Mouse (Mus musculus) large intestine, adult 2 months (tissue): ENCODE measurements around the gene Rem2. TPM values are rescaled to one million over a fixed set of nuclear protein-coding genes. Genes with fewer than 3 reads are reported as not detected.
A peak's percentile ranks its signal among the peaks of the same experiment; 100 is the strongest.

Source experiments
- DNase-seq: peaks from one replicate; pipeline ENCODE4 v3.0.0-alpha.2; 2012; ENCODE audit warnings: low read depth, low spot score
- WGBS: fragments of 180-500 bp; shearing (Covaris S2); methylation state at CpG from one replicate; pipeline ENCODE4 v1.1.7; 2018; 5-methylcytosine and 5-hydroxymethylcytosine counted together
- polyA plus RNA-seq: library from polyadenylated mRNA; depleted of rRNA; stranded (reverse); fragments of >200 nt; gene quantifications from 2 replicates; pipeline ENCODE4 v1.2.3, GENCODE M21; 2012

Gene Rem2
- polyA plus RNA-seq, 1 experiment, result 0.07 TPM

DNA sequence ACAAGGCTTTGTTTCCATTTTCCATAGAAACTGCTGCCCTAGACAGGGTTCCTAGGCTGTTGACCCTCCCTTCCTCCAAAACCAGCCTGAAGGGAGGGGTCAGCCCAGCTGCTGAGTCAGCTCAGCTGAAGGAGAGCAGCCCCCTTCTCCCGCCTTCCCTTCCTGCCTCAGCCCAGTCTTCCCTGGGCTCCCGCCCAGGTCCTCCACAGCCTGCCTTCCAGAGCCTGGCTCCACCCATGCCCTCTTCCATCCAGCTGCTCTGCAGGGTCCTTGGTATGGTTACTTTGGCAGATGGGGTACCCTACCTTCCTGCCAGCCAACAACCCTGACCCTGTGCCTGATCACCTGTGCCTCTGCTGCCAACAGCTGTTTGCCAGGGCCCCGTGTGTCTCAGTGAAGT lies 32.7 kb upstream of the Rem2 start:
- WGBS, result 33% methylated on average over 3 of the region's 3 CpGs
- no peak for DNase-seq

DNA sequence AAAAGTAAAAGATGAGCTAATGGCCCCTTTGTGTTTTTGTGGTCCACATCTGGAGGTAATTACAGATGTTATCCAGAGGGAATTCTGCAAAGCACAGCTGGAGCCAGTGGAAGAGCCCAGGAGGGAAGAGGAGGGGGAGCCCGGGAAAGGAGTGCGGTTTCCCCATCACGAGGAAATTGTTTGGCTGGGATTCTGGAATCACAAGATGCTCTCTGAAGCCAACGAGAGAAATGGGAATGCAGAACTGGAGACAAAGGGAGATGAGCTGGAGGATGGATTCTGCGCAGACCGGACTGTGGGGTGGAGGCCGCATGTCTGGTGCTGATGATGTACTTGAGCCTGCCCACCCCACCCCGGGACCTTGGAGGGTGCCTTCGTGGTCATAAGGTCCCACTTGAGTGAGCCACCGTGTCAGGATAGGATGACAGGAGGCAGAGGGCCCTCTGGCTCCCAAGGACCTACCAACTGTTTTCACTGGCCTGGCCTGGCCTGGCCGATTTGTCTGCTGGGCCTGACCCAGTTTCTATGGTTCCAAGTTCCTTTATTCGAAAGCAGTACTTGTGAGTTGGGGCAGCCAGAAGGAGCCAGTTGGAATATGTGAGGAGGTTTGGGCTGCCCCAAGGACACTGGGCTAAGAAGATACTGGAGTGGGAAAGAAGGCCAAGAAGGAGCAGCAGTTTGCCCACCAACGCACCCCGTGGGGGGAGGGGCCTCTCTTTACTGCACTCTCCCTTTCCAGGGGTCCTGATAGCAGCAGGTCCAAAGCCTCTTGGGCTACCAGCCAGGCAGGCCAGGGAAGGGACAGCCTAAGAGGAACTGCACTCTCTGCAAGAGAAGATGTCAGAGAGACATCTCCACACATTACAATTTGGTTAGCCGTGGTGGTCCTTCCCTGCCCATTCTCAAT lies 31.9 kb upstream of the Rem2 start:
- DNase-seq, result no peak
- WGBS, result 60% methylated on average over 15 of the region's 15 CpGs

DNA sequence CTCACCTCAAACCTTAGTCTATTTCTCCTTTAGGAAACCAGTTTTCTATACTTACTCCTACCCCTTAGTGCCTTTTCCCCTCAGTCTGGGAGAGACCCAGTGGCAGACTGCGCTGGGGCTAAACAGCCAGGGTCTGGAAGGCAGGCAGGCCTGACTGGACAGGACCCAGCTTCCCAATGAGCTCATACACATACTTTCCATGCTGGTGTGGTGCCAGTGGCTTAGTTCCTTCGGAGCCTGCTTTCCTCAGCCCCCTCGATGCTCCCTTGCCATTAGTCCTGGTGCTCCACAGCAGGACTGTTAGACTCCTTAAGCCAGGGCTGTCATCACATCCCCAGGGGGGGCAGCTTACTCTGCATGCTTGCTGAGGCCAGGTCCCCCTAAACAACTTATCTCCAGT lies 30.4 kb upstream of the Rem2 start:
- no peak for DNase-seq
- 53% methylated on average over 3 of the region's 3 CpGs for WGBS

DNA sequence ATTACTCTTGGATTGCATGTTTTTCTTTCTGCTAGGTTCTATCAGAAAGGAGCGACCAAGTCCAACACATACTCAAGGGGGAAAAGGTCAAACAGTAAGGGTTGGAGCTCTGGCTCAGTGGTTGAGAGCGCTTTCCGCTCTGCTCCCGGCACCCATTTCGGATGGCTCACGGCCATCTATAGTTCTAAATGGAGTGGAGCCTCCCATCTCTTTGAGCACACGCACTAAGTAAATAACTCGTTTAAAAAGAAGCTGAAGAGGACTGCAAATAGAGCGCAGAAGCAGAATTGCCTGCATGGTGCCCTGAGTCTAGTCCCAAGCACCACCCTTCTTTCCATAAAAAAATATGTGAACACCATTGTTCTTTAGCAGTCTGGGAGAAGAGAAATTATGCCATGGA lies 22.3 kb upstream of the Rem2 start:
- WGBS, result 38% methylated on average over 9 of the region's 9 CpGs
- no peak for DNase-seq

DNA sequence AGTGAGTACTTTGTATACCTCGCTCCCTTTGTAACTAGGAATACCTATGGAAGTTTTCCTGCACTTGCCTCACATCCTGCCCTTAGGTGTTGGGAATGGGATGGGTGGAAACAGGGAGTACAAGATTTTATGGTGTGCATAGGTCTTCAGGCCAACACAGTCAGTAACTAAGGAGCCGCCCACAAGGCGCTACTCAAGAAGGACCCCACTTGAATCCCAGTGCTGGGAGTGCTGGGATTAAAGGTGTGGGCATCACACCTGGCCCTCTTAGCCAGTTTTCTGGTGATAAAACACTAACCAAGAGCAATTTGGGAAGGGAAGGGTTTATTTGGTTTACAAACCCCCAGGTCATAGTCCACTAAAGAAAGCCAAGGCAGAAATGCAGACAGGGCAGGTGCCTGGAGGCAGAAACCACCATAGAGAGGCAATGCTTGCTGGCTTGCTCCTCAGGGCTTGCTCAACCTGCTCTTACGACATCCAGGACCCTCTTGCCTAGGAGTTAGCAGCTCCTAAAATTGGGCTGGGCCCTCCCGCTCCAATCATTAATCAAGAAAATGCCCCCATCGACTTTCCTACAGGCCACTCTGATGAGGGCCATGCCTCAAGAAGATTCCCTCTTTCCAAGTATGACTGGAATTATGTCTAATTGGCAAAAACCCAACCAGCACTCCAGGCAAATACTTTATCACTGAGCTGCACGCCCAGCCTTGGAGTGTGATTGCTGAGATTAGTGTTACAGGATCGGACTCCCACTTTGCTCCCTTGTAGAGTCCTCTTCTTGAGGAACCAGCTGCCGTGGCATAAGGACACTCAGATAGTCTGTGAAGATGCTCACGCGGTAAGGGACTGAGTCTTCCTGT lies 21.0 kb upstream of the Rem2 start:
- 26% methylated on average over 11 of the region's 11 CpGs for WGBS
- no peak for DNase-seq

DNA sequence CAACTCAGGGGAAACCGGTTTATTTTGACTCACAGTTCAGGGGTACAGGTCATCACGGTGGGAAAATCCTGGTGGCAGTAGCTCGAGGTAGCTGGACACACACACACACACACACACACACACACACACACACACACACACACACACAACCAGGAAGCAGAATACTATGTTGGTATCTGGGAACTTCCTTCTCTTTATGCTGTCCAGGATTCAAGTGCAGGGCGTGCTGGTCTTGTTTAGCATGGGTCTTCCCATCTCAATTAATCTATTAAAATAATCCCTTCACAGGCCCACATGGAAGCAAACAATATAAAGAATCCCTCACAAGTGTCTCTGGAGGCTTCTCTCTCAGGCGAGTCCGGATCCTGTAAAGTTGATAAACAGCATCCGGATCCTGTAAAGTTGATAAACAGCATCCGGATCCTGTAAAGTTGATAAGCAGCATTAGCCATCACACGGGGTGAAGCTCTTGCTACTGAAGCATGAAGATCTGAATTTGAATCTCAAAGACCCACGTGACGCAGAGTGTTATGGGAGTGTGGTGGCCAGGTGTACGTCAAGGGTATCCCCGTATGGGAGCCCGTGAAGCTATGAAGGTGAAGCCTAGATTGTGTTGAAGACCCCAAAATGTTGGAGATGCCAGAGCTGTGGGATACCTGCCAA lies 17.9 kb upstream of the Rem2 start:
- DNase-seq, result no peak
- WGBS, result 76% methylated on average over 14 of the region's 14 CpGs

DNA sequence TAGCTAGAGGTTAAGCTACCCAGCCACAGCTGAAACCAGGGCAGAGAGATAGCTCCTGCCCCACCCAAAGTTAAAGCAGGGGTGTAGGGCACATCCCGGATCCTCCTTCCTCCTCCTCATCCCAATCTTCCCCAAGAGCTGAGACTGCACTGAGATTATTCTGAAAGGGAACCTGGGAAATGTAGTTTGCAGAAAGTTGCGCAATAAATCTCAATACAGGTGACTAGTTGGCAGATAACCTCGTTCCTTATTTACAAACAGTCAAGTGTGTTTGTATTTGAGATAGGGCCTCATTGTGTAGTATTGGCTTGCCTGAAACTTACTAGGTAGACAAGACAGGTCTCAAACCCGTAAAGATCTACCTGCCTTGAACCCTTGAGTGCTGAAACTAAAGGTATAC lies 13.8 kb upstream of the Rem2 start:
- 30% methylated on average over 4 of the region's 4 CpGs for WGBS
- no peak for DNase-seq

DNA sequence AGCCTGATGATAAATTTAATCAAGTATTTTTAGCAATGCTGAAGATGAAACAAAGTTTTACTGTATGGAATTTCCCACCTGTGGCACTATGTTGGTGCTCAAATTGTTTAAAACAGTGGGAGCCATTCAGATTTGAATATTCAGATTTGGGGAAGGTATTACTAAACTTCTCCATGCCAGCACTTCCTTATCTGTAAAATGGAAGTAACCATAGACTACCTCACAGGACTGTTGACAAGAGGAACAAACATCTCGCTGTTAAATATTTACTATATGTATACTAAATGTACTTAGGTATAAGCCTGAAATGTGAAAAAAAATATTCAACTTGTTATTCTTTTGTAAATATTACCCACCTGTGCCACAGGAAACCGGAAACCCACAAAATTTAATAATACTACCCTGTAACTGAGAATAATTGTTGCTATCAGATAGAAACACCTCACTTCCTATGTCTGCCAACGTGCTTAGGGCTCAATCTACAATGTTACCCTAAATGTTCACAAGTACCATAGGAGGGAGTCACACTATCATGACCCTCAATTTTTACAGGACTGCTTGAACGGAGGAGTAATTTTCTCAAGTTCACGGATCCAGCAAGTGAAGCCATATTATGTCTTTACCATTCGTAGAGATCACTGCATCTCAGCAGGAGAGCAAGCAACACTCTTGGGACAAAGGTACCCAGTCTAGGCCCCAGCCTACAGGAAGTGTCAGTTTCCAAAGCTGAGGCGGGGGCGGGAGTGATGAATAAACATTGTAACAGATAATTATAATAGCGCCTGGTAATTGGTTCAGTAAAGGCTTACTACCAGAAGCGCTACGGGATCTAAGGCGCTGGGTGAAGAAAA lies 12.6 kb upstream of the Rem2 start:
- WGBS, result 8% methylated on average over 12 of the region's 12 CpGs
- DNase-seq, result no peak

DNA sequence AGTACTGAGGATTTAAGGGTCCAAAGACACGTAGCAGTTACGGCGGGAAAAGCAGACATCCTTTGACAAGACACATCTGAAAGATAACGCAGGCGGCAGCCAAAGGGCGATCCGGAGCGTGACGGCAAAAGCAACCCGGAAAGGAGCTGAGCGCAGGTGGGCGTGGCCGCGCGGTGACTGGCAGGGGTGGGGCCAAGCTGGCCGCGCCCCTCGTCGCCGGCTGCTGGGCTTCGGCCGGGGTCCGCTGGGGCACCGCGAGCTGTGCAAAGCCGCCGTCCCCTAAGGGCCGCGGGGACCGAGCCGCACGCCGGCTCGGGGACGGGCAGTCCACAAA lies 12.0 kb upstream of the Rem2 start, which contains the start of gene Lrp10:
TSS of gene Lrp10 (plus strand) at position 179 of the 334 bp plus-strand sequence.
- peak; percentile 57 for DNase-seq
- under 1% methylated on average over 35 of the region's 35 CpGs for WGBS

DNA sequence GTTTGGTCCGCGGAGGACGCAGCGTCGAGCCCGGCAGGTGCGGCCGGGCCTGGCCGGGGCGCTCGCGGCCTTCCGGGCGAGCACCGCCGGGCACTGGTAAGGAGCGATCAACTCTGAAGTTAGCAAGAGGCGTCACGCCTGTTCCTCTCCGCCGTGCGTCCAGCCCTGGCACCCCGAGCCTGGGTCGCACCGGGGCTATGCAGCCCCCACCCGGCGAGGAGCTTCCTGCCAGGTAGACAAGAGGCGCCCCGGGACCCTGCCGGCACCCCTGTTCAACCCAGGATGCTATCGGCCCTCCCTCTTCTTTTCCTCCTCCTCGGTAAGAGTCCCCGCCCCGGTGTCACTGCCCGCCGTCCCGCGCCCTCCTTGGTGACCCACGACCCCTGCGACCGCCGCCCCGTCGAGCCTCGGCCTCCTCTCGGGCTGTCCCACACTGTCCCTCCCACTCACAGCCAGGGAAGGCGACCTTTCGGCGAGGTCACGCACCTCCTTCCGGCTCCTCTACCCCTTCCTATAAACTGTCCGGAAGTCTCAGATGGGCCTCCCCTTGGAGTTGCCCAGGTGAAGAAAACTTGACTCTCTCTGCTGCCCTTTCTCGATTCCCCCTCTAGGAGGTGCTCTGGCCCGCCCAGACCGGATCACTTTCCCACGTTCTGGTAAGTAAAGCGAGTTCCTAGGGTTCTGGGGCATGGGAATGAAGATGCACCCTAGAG lies 11.5 kb upstream of the Rem2 start:
- DNase-seq, result peak; percentile 63
- WGBS, result 1% methylated on average over 57 of the region's 57 CpGs

DNA sequence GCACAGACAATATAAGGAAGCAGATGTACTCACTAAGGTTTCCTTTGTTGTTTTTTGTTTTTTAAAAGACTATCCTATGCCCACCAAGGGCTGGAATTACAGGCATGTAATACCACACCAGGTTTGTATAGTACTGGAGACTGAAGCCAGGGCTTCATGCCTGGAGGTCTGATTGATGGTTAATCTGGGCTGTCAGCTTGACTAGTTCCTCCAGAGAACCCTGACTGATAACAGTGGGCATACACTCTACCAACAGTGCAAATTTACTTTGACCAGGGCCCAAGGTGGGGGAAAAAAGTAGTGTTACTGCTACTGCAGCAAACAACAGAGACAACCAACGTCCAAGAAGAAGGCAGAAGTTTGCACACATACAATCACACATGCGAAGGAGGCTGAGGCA lies 4.4 kb upstream of the Rem2 start:
- WGBS, result 87% methylated on average over 2 of the region's 2 CpGs

DNA sequence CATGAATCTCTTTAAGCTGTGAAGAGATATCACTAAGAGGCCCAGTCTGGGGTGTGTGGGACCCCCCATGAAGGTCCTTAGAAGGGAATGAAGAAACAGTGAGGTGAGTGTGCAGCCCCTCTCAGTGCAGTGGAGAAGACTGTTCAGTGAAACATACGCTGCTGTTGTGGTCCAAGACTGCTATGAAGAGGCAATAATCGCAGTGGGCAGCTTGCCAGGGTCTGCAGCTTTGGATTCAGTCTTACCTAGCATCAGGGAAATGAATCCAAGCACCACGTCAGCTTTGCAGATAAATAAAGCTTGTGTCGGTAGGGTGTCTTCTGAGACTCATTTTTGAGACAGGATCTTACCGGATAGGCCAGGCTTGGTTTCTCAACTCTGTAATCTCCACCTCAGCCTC lies 3.2 kb upstream of the Rem2 start:
- 32% methylated on average over 5 of the region's 5 CpGs for WGBS
- DNase-seq, result no peak

More for the DNA sequence above, 4.4 kb upstream of the Rem2 start:
- DNase-seq, result no peak

DNA sequence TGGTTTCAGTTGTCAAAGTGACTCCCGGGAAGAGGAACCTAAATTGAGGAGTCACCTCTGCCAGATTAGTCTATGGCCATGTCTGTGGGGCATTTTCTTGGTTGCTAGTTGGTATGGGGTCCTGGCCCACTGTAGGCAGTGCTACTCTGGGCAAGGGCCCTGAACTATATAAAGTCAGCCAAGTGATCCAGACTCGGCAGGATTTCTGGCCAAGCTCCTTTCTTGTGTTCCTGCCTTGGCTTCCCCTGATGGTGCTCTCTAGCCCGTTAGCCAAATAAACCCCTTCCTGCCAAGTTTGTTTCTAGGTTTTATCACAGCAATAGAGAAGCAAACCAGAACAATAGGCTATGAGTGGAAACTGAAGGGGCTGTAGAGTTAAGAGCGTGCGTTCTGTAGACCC lies 1.2 kb upstream of the Rem2 start:
- DNase-seq, result no peak
- 79% methylated on average over 5 of the region's 5 CpGs for WGBS

DNA sequence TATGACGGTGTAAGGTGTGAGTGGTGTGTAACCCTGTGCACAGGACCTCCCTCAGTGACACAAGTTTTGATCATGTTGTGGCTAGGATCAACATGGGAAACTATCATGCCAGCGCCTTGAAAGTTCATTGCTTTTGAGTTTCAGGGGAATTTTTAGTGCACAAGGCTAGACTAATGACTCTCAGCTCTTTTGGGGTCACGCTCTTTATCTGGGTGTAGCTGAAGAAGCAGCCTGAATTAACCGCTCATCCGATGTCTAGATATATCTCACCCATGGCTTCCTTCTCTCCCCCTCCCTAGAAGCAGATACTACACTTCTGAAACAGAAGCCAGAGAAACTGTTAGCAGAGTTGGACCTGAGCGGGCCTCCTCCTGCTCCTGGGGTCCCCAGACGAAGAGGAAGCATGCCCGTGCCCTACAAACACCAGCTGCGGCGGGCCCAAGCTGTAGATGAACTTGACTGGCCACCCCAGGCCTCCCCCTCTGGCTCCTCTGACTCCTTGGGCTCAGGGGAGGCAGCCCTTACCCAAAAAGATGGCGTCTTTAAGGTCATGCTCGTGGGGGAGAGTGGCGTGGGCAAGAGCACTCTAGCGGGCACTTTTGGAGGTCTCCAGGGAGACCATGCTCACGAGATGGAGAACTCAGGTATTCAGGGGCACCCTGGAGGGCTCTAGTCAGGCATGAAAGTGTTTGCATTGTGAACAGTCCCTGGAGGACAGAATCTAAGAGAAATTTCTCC lies 1.4 kb downstream of the Rem2 start:
- DNase-seq, result no peak
- WGBS, result 94% methylated on average over 15 of the region's 15 CpGs

DNA sequence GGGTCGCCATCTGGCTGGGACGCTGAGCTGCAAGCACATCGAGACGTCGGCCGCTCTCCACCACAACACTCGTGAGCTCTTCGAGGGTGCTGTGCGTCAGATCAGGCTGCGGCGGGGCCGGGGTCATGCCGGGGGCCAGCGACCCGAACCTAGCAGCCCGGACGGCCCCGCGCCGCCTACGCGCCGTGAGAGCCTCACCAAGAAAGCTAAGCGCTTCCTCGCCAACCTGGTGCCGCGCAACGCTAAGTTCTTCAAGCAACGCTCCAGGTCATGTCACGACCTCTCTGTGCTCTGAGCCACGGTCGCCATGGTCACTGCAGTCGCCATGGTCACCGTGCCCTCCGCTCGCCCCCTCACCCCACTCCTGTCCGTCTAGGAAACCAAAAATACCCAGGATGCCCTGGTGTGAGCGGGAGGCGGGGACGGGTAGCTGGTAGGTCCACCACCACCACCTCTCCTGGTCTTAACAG lies 3.6 kb downstream of the Rem2 start:
- 3% methylated on average over 40 of the region's 40 CpGs for WGBS
- DNase-seq, result no peak

DNA sequence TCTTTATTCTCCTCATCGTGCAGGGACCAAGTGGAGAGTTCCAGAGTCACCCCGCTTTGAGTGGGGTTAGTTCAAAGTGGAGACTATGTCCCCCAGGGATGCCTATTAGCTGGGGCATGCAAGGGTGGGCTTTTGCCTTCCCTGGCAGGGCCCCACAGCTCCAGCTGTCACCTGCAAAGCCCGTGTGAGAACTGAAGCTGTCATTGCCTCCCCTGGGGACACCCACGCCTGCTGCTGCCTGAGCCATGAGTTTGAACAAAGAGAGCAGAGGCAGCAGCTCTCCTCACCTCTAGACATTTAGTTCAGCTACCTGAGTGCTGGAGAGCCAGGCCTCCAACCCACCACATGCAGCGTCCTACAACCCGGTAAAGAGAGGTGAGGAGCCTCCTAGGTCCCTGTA lies 4.8 kb downstream of the Rem2 start:
- WGBS, result 82% methylated on average over 6 of the region's 6 CpGs

DNA sequence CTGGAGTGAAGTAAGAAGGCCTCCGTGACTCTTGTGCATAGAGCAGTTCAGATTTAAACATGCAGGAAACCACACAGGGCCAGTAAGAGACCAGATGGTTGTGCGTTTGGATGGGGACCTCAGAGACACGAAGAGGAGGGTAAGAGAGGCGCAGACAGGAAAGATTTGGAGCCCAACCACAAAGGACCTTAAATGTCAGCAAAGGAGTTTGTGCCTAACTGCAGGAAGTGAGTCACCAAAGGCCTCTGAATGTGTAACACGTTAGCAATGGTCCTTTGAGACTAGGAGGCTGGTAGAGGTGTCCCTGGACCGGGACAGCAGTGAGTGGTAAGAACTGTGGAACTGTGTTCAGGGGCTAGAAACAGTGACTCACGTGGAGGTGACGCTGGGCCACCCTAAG lies 5.5 kb downstream of the Rem2 start:
- WGBS, result 75% methylated on average over 8 of the region's 8 CpGs
- DNase-seq, result no peak

More for the DNA sequence above, 4.8 kb downstream of the Rem2 start:
- no peak for DNase-seq

DNA sequence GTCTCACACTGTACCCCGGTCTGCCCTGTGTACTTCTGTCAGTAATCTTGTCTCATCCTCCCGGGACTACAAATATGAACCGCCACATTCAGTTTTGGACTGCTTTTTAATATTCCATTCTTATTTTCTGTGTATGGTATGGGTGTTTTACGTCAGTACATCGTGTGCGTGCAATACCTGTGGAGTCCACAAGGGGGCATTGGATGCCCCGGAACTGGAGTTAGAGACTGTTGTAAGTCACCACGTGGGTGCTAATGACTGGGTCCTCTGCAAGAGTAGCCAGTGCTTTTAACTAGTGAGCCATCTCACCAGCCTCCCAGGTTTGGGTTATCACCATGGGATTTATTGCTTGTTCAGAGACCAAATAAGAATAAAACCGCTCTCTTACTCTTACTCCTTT lies 6.6 kb downstream of the Rem2 start:
- 57% methylated on average over 9 of the region's 9 CpGs for WGBS
- DNase-seq, result no peak
